Mouse (Mus musculus) spleen, postnatal 36 days (tissue): ENCODE results near the gene Cyp2b13.
"Not testable (repeated sequence)": the region's sequence is repeated elsewhere in the genome, so short reads cannot be mapped to it uniquely, and the experiment has no call there.

ENCODE experiments used
- DNase-seq, 2 experiments: peaks; one replicate each; pipeline ENCODE4 v3.0.0; 2022; ENCODE audit warnings: low spot score in 2 of 2, mixed read lengths in 1 of 2

Gene Cyp2b13

DNA sequence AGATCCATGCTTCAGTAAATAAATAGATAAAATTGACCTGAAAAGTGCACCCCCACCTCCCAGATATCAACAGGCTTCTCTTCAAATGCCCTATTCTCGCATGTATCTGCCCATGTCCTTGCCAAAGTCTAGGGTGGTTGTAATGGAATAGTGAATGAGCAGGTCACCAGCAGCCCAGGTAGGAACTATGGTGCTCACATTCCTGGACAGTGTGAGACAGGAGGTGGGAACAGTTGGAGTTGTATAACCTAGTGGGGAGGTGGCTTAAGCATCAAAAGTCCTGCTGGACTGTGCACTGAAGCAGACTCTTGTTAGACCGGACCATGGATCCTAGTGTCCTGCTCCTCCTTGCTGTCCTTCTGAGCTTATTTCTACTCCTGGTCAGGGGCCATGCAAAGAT is at the start of gene Cyp2b13:
Gene Cyp2b13 (plus strand): TSS at position 301 of the 400 bp plus-strand sequence.
- not testable (repeated sequence) for DNase-seq

DNA sequence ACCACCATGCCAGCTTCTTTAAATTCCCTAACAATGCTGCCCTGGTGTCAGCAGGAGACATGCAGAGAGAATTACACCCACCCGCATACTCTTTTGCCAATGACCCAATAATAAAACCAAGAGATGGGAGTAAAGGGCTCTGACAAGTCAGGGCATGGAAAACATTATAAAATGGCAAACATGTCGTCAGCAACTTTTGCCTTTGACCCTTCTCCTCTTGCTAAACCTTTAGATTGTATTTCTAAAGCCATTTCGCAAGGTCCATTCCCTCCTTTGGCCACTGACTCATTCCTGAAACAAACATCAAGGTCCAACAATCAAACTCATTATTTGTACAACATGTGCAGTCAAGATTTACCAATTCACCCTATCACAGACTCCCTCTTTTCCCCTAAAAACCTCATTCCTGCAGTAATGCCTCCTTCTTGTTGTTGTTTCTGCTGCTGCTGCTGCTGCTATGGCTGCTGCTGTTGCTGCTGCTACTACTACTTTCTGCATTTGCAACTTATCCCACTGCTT is 41.4 kb upstream of the Cyp2b13 start:
- DNase-seq, result not testable (repeated sequence)

DNA sequence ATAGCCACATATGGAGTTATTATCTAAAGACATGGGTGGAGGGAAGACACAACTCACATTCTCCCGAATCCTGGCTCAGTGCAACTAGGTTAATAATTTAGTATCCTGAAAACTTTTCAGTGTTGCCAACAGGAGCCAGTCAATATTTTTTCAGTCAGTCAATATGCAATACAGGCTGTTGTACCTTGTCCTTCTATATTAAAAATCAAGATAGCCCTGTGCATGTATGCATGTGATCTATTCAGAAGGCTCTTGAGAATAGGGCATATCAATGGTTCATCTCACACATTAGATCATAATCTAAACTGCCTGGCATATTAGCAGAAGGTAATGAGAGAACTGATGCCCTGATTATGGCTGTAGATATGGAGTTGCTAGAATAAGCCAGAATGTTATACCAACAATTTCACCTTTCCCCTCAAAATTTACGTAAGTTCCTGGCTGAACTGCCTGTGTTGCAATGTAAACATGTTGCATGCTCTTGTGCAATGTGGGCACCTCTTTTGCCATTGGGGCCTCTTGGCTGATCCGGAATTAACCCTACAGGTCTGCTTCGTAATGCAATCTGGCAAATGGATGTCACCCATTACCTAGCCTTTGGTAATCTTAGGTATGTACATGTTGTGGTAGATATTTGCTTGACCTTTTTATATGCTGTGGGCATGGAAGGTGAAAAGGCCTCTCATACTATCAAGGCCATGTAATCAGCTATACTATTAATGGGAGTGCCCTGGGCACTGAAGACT is 6.2 kb upstream of the Cyp2b13 start:
- DNase-seq, result not testable (repeated sequence)

DNA sequence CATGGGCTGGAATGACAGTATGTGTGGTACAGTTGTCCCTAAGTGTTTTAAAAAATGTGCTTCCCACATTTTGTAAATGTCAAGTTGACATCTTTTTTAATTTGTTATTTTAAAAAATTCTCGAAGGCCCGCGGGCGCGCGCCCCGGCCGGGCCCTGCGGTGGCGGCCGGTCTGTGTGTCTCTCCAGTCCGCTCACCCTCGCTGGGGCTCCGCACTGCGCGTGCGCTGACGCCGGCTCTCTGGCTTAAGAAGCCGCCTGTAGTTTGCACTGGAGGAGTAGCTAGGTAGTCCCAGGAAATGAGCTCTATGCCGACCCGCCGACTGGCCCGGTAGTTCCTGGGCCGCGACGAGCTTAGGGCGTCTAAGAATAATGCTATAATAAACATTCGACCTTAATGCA is 10.4 kb downstream of the Cyp2b13 start:
- DNase-seq, result not testable (repeated sequence)

- DNase-seq, result no peak
Measured at GRCm38 (mm10) chr7:26082595-26082994, 21.3 kb downstream of the Cyp2b13 start.

- no peak for DNase-seq
Measured at GRCm38 (mm10) chr7:26087391-26087790, 26.1 kb downstream of the Cyp2b13 start.

DNA sequence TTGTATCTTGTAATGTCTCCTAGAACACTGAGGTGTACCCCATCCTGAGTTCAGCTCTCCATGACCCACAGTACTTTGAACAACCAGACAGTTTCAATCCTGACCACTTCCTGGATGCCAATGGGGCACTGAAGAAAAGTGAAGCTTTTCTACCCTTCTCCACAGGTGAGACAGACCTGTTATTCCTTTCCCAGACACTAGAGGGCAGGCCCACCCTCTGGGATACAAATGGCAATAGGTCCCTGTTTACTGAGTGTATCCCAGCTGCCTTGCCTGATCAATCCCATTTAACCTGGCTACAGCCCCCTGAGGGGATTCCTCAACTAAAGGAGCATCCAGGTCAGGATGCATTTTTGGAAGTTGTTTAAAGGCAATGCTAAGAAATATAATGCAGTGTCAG is 27.3 kb downstream of the Cyp2b13 start:
- not testable (repeated sequence) for DNase-seq

DNA sequence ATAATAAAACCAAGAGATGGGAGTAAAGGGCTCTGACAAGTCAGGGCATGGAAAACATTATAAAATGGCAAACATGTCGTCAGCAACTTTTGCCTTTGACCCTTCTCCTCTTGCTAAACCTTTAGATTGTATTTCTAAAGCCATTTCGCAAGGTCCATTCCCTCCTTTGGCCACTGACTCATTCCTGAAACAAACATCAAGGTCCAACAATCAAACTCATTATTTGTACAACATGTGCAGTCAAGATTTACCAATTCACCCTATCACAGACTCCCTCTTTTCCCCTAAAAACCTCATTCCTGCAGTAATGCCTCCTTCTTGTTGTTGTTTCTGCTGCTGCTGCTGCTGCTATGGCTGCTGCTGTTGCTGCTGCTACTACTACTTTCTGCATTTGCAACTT is 78.3 kb downstream of the Cyp2b13 start:
- not testable (repeated sequence) for DNase-seq

- not testable (repeated sequence) for DNase-seq
Measured at GRCm38 (mm10) chr7:26143657-26144056, 82.4 kb downstream of the Cyp2b13 start.
